Comparison of ENCODE assay signal across 13 mouse cellular contexts in genomic region chr1:36131154-36131553, GRCm38 (mm10).
DNase-seq lines count a peak whose midpoint lies in the region; ATAC-seq and TF ChIP-seq lines count a peak whose summit lies in the region.
"Had no signal": no experiment of that assay in that cellular context is flagged by ENCODE, and none has a peak within 500 bp of the region (broad histone marks: within the 10 kb centered on the region; RNA-seq: fewer than 3 reads in every experiment).

No protein-coding gene starts in this region.

- ATAC-seq in heart, embryonic 13.5 days (ENCODE audit: extremely low read depth, insufficient number of reproducible peaks, low FRiP score, low TSS enrichment): no peak
- ATAC-seq in liver, embryonic 14.5 days (ENCODE audit: insufficient read depth): no peak
- no peak for ATAC-seq in forebrain, embryonic 13.5 days
- ATAC-seq: forebrain, embryonic 16.5 days had no signal

- H3K4me3 ChIP-seq in heart, embryonic 13.5 days: no peak overlapping the region
- H3K4me3 ChIP-seq in heart, embryonic 10.5 days: no peak overlapping the region
- no peak overlapping the region for H3K4me3 ChIP-seq in liver, embryonic 14.5 days (ENCODE audit: insufficient read depth in 1 of 2, low read depth in 2 of 2, low read length in 2 of 2)
- no peak overlapping the region for H3K4me3 ChIP-seq in forebrain, embryonic 13.5 days
- H3K4me3 ChIP-seq: limb, embryonic 12.5 days had no signal

- TF ChIP-seq EP300 in liver, embryonic 14.5 days (IDR thresholded peaks at IDR 0.05; ENCODE audit: low read depth): no peak

- 0 out of 2 replicates have a peak overlapping the region, but pooled peaks have one; percentile 28 for H3K27ac ChIP-seq in heart, embryonic 13.5 days (replicated peaks)
- H3K27ac ChIP-seq in heart, embryonic 10.5 days: no peak overlapping the region
- peak overlapping the region; percentile 71 for H3K27ac ChIP-seq in liver, embryonic 14.5 days
- H3K27ac ChIP-seq in forebrain, embryonic 13.5 days: no peak overlapping the region
- H3K27ac ChIP-seq: limb, embryonic 12.5 days had no signal

- WGBS in heart, embryonic 13.5 days: 36% methylated on average over 4 of the region's 4 CpGs
- WGBS in heart, embryonic 10.5 days: 37% methylated on average over 4 of the region's 4 CpGs
- 7% methylated on average over 4 of the region's 4 CpGs for WGBS in liver, embryonic 14.5 days (ENCODE audit: insufficient replicate concordance)
- 59% methylated on average over 4 of the region's 4 CpGs for WGBS in forebrain, embryonic 13.5 days

- TF ChIP-seq CTCF in liver, embryonic 14.5 days (IDR thresholded peaks at IDR 0.05; ENCODE audit: low read depth): no peak

- no peak for DNase-seq in heart, embryonic 10.5 days (ENCODE audit: low spot score)
- DNase-seq in T-cell, adult 2 months (ENCODE audit: low spot score): peak; percentile 46
- no peak for DNase-seq in liver, embryonic 14.5 days (ENCODE audit: low read depth in 3 of 3, low spot score in 3 of 3)
- DNase-seq in thymus, postnatal 10 days (ENCODE audit: low spot score in 2 of 2): peak; percentile 44 to 50
- DNase-seq in MN1 (ENCODE audit: low spot score): no peak
- no peak for DNase-seq in urinary bladder, postnatal 25 days (ENCODE audit: low spot score)
- DNase-seq: cerebellum, adult 2 months; kidney, adult 11 months; retina, postnatal 1 day had no signal

- no peak overlapping the region for H3K9ac ChIP-seq in heart, embryonic 13.5 days
- H3K9ac ChIP-seq in liver, embryonic 14.5 days (replicated peaks): peak overlapping the region; percentile 6; the same call in 1 of the 2 replicates
- H3K9ac ChIP-seq in forebrain, embryonic 13.5 days: no peak overlapping the region
- H3K9ac ChIP-seq: limb, embryonic 12.5 days had no signal

- H3K9me3 ChIP-seq in heart, embryonic 13.5 days: 0 out of 2 replicates have a peak, but pooled peaks cover 2% of the 10 kb centered on the region
- no peaks in the 10 kb centered on the region for H3K9me3 ChIP-seq in heart, embryonic 10.5 days
- no peaks in the 10 kb centered on the region for H3K9me3 ChIP-seq in liver, embryonic 14.5 days (ENCODE audit: control insufficient read depth, low read length)
- H3K9me3 ChIP-seq in forebrain, embryonic 13.5 days (replicated peaks): no peaks in the 10 kb centered on the region
- H3K9me3 ChIP-seq: limb, embryonic 12.5 days had no signal

- H3K4me1 ChIP-seq in heart, embryonic 13.5 days: peaks cover 35% of the 10 kb centered on the region
- H3K4me1 ChIP-seq in heart, embryonic 10.5 days: peaks cover 27% of the 10 kb centered on the region
- peaks cover 37 to 47% of the 10 kb centered on the region in 2 experiments for H3K4me1 ChIP-seq in liver, embryonic 14.5 days (replicated peaks; ENCODE audit: control insufficient read depth in 2 of 2, insufficient read depth in 2 of 2, low read length in 1 of 2)
- H3K4me1 ChIP-seq in forebrain, embryonic 13.5 days: no peaks in the 10 kb centered on the region

- H3K36me3 ChIP-seq in heart, embryonic 13.5 days: no peaks in the 10 kb centered on the region
- H3K36me3 ChIP-seq in heart, embryonic 10.5 days: no peaks in the 10 kb centered on the region
- H3K36me3 ChIP-seq in liver, embryonic 14.5 days (replicated peaks; ENCODE audit: control insufficient read depth, insufficient read depth, low read depth): no peaks in the 10 kb centered on the region
- H3K36me3 ChIP-seq in forebrain, embryonic 13.5 days (ENCODE audit: poor library complexity, severe bottlenecking): no peaks in the 10 kb centered on the region
- H3K36me3 ChIP-seq: limb, embryonic 12.5 days had no signal

- H3K4me2 ChIP-seq in heart, embryonic 13.5 days: no peak overlapping the region
- H3K4me2 ChIP-seq in liver, embryonic 14.5 days (ENCODE audit: low read depth): peak overlapping the region; percentile 63
- no peak overlapping the region for H3K4me2 ChIP-seq in forebrain, embryonic 13.5 days
- H3K4me2 ChIP-seq: limb, embryonic 12.5 days had no signal

- H3K27me3 ChIP-seq in heart, embryonic 13.5 days (replicated peaks): no peaks in the 10 kb centered on the region
- no peaks in the 10 kb centered on the region for H3K27me3 ChIP-seq in heart, embryonic 10.5 days (ENCODE audit: insufficient read depth, poor library complexity, severe bottlenecking)
- H3K27me3 ChIP-seq in liver, embryonic 14.5 days (ENCODE audit: control insufficient read depth, insufficient read depth, low read length): no peaks in the 10 kb centered on the region
- H3K27me3 ChIP-seq in forebrain, embryonic 13.5 days: no peaks in the 10 kb centered on the region
- H3K27me3 ChIP-seq: limb, embryonic 12.5 days had no signal

Comparison
In these comparisons a context has a peak if more than half of its experiments do, and no peak if none do; other contexts are left out.
1. H3K27ac ChIP-seq: peak in heart, embryonic 13.5 days (single experiment) and liver, embryonic 14.5 days (single experiment); none in heart, embryonic 10.5 days (single experiment) and forebrain, embryonic 13.5 days (single experiment).
2. DNase-seq: peak in T-cell, adult 2 months (single experiment) and thymus, postnatal 10 days (2 of 2); none in heart, embryonic 10.5 days (single experiment), liver, embryonic 14.5 days (0 of 3), MN1 (single experiment) and urinary bladder, postnatal 25 days (single experiment).